Mouse (Mus musculus): ENCODE results near the gene Bivm. TPM values are rescaled to one million over a fixed set of nuclear protein-coding genes. Genes with fewer than 3 reads are reported as not detected.

Gene Bivm
- polyA plus RNA-seq, 1 experiment: 3.4 TPM

- WGBS: 29% methylated on average over 6 of the region's 6 CpGs
- Histone ChIP-seq H3K27ac (ENCODE audit: insufficient read depth, low read depth, low read length) (no peak overlapping the region), H3K4me3 (ENCODE audit: low read depth, low read length) (no peak overlapping the region), H3K36me3 (ENCODE audit: control insufficient read depth, insufficient read depth, low read length) (no peaks in the 10 kb centered on the region), H3K27me3 (ENCODE audit: control insufficient read depth, insufficient read depth, low read length) (no peaks in the 10 kb centered on the region), H3K4me1 (ENCODE audit: control insufficient read depth, insufficient read depth, insufficient read length, low read length) (no peaks in the 10 kb centered on the region)
- TF ChIP-seq CTCF (IDR thresholded peaks at IDR 0.05; ENCODE audit: extremely low read depth, insufficient read length, insufficient replicate concordance, low read depth, low read length) (no peak), POLR2A (IDR thresholded peaks at IDR 0.05; ENCODE audit: low read depth, low read length) (no peak)
Measured at GRCm38 (mm10) chr1:44148706-44149105, 29.9 kb downstream of the Bivm start.

DNA sequence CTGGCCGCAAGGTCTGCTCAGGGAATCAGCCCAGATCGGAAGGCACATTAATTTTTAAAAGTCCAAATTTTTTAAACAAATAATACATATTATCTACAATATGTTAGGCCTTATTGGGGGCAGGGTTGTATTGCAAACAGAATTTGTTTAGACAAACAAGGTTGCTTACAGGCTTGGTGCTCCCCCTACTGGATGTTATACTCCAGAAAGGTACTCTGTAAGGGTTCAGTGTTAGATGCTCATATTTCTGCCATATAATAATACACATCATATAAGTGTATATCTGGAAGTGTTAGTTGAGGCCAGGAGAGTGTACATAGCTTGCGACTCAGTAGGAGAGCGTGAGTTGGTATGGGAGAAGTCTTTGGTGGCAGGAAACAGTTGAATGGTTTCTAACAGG is 36.5 kb downstream of the Bivm start:
- Histone ChIP-seq H3K36me3 (ENCODE audit: control insufficient read depth, insufficient read depth, low read length) (peaks cover 5% of the 10 kb centered on the region; the same call in 1 of the 2 replicates), H3K4me1 (ENCODE audit: control insufficient read depth, insufficient read depth, insufficient read length, low read length) (no peaks in the 10 kb centered on the region), H3K27me3 (ENCODE audit: control insufficient read depth, insufficient read depth, low read length) (no peaks in the 10 kb centered on the region), H3K4me3 (ENCODE audit: low read depth, low read length) (no peak overlapping the region), H3K27ac (ENCODE audit: insufficient read depth, low read depth, low read length) (no peak overlapping the region)
- TF ChIP-seq CTCF (IDR thresholded peaks at IDR 0.05; ENCODE audit: extremely low read depth, insufficient read length, insufficient replicate concordance, low read depth, low read length): no peak
- no peak for TF ChIP-seq POLR2A (IDR thresholded peaks at IDR 0.05; ENCODE audit: low read depth, low read length)
- 91% methylated on average over 4 of the region's 4 CpGs for WGBS

DNA sequence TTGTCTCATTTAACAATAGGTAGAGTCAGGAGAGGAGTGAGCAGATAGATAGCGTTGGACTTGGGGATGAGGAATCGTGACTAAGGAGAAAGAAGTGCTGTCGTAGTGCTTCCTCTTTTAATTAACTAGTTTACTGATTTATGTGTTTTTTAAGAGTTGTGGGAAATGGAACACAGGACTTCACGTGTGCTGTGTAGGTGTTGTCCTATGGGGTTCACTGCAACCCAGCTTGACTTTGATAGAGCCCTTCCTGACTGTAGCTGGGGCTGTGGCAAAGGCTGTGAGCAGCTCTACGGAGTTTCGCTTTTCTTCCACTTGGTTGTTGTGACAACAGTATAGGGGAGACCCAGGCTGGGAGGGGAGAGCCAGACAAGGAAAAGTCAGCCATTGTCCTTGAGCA is 39.6 kb downstream of the Bivm start:
- no peak for TF ChIP-seq CTCF (IDR thresholded peaks at IDR 0.05; ENCODE audit: extremely low read depth, insufficient read length, insufficient replicate concordance, low read depth, low read length)
- TF ChIP-seq POLR2A (IDR thresholded peaks at IDR 0.05; ENCODE audit: low read depth, low read length): no peak
- no peak overlapping the region for H3K4me3 ChIP-seq (ENCODE audit: low read depth, low read length)
- WGBS: 91% methylated on average over 6 of the region's 6 CpGs
- no peaks in the 10 kb centered on the region for H3K27me3 ChIP-seq (ENCODE audit: control insufficient read depth, insufficient read depth, low read length)
- H3K27ac ChIP-seq (ENCODE audit: insufficient read depth, low read depth, low read length): no peak overlapping the region
- peaks cover 19% of the 10 kb centered on the region for H3K36me3 ChIP-seq (ENCODE audit: control insufficient read depth, insufficient read depth, low read length)
- no peaks in the 10 kb centered on the region for H3K4me1 ChIP-seq (ENCODE audit: control insufficient read depth, insufficient read depth, insufficient read length, low read length)

- TF ChIP-seq POLR2A (IDR thresholded peaks at IDR 0.05; ENCODE audit: low read depth, low read length) (no peak), CTCF (IDR thresholded peaks at IDR 0.05; ENCODE audit: extremely low read depth, insufficient read length, insufficient replicate concordance, low read depth, low read length) (no peak)
- no peak overlapping the region for H3K4me3 ChIP-seq (ENCODE audit: low read depth, low read length)
- no peak overlapping the region for H3K27ac ChIP-seq (ENCODE audit: insufficient read depth, low read depth, low read length)
- H3K27me3 ChIP-seq (ENCODE audit: control insufficient read depth, insufficient read depth, low read length): no peaks in the 10 kb centered on the region
- 94% methylated on average over 6 of the region's 6 CpGs for WGBS
- H3K4me1 ChIP-seq (ENCODE audit: control insufficient read depth, insufficient read depth, insufficient read length, low read length): no peaks in the 10 kb centered on the region
- peaks cover 32% of the 10 kb centered on the region for H3K36me3 ChIP-seq (ENCODE audit: control insufficient read depth, insufficient read depth, low read length)
Measured at GRCm38 (mm10) chr1:44161818-44162217, 43.1 kb downstream of the Bivm start.

DNA sequence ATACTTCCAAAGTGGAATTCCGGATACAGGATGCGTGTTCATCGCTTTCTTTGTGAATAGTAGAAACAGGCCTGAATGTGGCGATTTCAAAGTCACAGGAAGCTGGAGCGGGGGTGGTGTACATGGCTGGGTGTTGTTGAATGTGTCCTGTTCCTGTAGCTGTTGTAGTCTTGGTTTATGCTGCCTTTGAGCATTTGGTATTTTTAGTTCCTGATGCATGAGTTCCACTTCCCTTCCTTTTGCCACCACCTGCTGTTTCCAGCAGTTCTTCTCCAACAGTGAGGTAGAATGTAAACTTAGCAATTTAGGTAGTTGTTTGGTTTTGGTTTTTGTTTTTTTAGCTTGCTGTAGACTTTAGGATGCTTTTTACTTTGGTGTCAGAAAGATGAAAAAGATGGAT is 43.6 kb downstream of the Bivm start:
- Histone ChIP-seq H3K4me3 (ENCODE audit: low read depth, low read length) (no peak overlapping the region), H3K27me3 (ENCODE audit: control insufficient read depth, insufficient read depth, low read length) (no peaks in the 10 kb centered on the region), H3K4me1 (ENCODE audit: control insufficient read depth, insufficient read depth, insufficient read length, low read length) (no peaks in the 10 kb centered on the region), H3K36me3 (ENCODE audit: control insufficient read depth, insufficient read depth, low read length) (peaks cover 37% of the 10 kb centered on the region), H3K27ac (ENCODE audit: insufficient read depth, low read depth, low read length) (no peak overlapping the region)
- TF ChIP-seq CTCF (IDR thresholded peaks at IDR 0.05; ENCODE audit: extremely low read depth, insufficient read length, insufficient replicate concordance, low read depth, low read length) (no peak), POLR2A (IDR thresholded peaks at IDR 0.05; ENCODE audit: low read depth, low read length) (no peak)
- 91% methylated on average over 5 of the region's 5 CpGs for WGBS

- over 99% methylated on average over 3 of the region's 3 CpGs for WGBS
Measured at GRCm38 (mm10) chr1:44167859-44168383, 49.2 kb downstream of the Bivm start.

DNA sequence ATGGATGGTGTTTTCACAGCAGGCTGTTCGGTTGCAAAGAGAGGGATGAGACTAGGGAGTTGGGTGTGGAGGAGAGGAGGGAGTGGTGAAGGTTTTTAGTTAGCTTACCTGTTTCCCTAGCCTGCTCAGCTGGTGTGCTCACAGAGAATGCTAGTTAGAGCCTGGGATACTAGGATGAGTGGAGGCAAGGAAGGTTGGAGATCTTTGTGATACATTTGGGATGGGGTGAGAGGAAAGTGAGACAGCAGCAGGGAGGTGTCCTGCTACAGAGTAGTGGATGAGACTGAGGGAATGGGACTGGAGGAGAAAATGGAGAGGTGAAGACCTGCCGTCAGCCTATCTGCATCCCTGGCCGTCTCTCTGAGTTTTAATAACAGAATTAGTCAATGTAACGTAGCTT is 53.9 kb downstream of the Bivm start:
- no peak overlapping the region for H3K27ac ChIP-seq (ENCODE audit: insufficient read depth, low read depth, low read length)
- peaks cover 32% of the 10 kb centered on the region for H3K36me3 ChIP-seq (ENCODE audit: control insufficient read depth, insufficient read depth, low read length)
- no peak for TF ChIP-seq CTCF (IDR thresholded peaks at IDR 0.05; ENCODE audit: extremely low read depth, insufficient read length, insufficient replicate concordance, low read depth, low read length)
- TF ChIP-seq POLR2A (IDR thresholded peaks at IDR 0.05; ENCODE audit: low read depth, low read length): no peak
- H3K4me3 ChIP-seq (ENCODE audit: low read depth, low read length): no peak overlapping the region
- no peaks in the 10 kb centered on the region for H3K27me3 ChIP-seq (ENCODE audit: control insufficient read depth, insufficient read depth, low read length)
- H3K4me1 ChIP-seq (ENCODE audit: control insufficient read depth, insufficient read depth, insufficient read length, low read length): no peaks in the 10 kb centered on the region
- WGBS: 96% methylated on average over 4 of the region's 4 CpGs

More at GRCm38 (mm10) chr1:44167859-44168383, 49.2 kb downstream of the Bivm start:
- H3K4me1 ChIP-seq (ENCODE audit: control insufficient read depth, insufficient read depth, insufficient read length, low read length): no peaks in the 10 kb centered on the region
- peaks cover 31% of the 10 kb centered on the region for H3K36me3 ChIP-seq (ENCODE audit: control insufficient read depth, insufficient read depth, low read length)
- TF ChIP-seq CTCF (IDR thresholded peaks at IDR 0.05; ENCODE audit: extremely low read depth, insufficient read length, insufficient replicate concordance, low read depth, low read length) (no peak), POLR2A (IDR thresholded peaks at IDR 0.05; ENCODE audit: low read depth, low read length) (no peak)
- H3K4me3 ChIP-seq (ENCODE audit: low read depth, low read length): no peak overlapping the region
- H3K27me3 ChIP-seq (ENCODE audit: control insufficient read depth, insufficient read depth, low read length): no peaks in the 10 kb centered on the region
- H3K27ac ChIP-seq (ENCODE audit: insufficient read depth, low read depth, low read length): no peak overlapping the region

Data from small intestine, adult 2 months (tissue).